Mouse (Mus musculus): ENCODE measurements around the gene Pcbp2.
A peak's percentile ranks its signal among the peaks of the same experiment; 100 is the strongest.

Gene Pcbp2

DNA sequence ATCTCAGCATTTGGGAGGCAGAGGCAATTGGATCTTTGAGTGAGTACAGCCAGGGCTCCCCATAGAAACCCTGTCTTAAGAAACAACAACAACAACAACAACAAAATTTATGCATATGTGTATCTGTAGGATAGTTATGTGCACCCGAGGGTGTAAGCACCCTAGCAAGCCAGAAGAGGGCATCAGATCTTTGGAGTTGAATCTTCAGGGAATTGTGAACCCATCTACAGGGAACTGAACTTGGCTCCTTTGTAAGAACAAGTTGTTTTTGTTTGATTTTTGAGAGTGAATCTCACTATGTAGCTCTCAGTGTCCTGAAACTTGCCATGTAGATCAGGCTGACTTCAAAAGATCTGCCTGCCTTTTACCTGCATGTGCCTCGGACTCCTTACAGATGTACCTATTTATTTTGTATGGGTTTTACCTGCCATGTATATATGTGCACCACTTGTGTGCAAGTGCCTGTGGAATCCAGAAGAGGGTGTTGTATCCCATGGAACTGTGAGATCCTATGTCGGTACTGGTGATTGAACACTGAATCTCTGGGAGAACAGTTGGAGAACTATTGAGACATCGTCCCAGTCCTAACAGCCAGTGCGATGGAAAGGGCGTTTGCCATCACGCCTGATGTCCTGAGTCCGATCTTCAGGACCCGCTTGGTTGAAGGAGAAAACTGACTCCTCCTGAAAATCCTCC lies 1.5 kb upstream of the Pcbp2 start:
- DNase-seq, result no peak

DNA sequence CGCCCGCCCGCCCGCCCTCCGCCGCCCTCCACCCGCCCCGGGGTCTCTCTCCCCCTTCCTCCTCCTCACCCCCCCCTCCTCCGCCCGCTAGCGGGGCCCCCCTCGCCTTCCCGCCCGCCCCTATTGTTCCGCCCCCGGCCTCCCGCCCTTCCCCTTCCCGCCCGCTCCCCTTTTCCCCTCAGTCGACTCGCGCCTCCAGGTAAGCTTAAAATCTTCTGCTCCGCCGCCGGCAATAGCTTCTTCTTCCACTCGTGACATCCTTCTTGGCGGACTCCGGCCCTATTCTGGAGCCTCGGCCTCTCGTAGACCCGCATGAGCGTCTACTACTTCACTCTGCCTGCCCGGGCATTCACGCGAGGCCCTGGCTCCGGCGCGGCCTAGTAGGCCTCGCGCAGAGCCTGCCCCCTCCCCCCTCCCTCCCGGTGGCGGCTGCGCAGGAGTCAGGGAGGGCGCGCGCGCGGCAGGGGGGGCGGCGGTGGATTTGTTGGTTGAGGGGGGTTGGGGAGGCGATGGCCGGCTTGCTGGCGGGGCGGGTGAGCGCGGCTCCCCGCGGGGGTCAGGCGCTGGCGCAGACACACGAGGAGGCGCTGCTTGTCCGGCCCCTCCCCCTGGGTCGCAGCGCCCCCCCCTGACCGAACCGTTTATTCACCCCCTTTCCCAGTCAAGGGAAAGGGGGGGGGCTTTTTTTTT lies 411 bp downstream of the Pcbp2 start:
- DNase-seq, result peak; percentile 92

DNA sequence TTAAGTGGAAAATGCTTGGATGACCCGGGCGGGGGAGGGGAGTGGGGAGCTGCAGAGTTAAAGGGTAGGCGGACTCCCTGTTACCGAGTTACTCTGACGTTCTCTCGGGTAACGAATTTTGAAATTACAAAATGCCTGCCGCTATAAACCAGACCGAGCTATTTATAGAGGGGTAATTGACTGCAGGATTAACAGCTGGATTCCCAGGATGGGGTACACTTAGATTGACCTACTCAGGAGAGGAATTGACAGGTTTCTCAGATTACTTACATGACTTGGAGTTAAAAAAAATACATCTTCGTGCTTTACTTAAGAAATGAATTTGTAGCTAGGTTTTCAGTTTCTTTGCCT lies 931 bp downstream of the Pcbp2 start:
- no peak for DNase-seq

DNA sequence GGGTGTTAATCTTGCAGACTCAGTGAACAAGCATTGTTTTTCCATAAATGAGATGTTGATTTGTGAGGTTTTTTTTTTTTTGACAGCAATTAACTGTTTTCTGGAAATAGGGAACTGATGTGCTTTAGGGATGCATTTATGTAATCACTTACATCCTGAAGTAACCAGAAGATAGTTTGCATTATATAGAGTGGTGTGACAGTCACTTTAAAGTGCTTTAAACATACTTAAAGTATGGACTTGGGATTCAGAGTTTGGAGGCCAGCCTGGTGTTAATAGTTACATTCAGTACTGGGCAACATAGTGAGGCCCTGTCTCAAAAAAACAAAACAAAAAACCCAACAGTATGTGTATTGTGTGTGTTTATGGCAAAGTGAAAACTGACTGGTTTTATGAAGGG lies 1.4 kb downstream of the Pcbp2 start:
- DNase-seq, result no peak

DNA sequence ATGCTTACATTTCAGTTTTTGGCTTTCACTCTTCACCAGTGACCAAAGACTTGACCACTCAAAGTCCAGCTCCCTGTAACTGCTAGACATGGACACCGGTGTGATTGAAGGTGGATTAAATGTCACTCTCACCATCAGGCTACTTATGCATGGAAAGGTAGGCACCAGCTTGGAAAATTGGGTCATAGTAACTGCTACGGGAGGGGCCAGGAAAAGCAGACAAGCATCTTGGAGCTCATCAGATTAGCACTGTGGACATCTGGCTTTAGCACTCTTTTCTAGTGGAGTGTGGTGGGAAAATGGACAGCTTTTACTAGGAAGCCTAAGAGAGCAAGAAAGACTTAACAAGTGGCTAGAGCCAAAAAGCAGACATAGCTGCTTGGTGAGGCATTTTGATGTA lies 2.9 kb downstream of the Pcbp2 start:
- DNase-seq, result no peak

DNA sequence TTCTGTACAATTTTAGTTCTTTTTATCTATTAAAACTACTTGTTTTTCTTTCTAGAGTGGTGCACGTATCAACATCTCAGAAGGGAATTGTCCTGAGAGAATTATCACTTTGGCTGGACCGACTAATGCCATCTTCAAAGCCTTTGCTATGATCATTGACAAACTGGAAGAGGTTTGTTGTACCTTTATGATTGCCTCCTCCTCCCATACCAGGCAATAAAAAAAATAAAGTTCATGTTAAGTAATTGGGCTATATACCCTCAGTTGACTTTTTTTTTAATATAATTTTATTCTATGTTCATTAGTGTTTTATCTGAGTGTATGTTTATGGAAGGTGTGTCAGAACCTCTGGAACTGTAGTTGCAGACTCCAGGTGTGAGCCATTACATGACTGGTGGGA lies 4.2 kb downstream of the Pcbp2 start:
- DNase-seq, result no peak

DNA sequence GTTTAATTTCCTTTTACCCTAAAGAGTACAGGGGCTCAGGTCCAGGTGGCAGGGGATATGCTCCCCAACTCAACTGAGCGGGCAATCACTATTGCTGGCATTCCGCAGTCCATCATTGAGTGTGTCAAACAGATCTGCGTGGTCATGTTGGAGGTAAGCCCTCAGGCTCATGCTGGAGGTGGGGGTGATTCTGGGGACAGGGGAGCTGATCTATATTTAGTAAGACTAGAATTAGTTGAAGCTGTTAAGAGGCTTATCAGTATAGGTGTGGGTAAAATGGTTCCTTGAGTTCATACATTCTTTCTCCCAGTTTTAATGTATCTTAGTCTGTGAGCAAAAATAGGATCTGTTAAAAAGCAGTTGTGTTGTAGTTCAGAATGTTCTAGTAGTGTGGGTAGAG lies 12.8 kb downstream of the Pcbp2 start:
- DNase-seq, result no peak

DNA sequence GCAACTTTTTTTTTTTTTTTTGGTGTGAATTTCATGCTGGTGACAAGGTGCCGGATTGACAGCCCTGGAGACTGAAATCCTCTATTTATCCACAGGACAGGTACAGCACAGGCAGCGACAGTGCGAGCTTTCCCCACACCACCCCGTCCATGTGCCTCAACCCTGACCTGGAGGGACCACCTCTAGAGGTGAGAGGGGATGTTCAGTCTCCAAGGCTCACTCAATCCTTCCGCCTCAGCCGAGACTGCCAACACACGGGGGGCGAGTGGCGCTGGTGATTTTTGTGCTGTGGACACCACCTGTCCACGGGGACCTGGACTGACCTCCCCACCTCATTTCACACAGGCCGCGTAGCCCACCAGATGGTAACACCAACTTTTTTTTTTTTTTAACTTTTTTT lies 15.5 kb downstream of the Pcbp2 start:
- DNase-seq, result no peak

DNA sequence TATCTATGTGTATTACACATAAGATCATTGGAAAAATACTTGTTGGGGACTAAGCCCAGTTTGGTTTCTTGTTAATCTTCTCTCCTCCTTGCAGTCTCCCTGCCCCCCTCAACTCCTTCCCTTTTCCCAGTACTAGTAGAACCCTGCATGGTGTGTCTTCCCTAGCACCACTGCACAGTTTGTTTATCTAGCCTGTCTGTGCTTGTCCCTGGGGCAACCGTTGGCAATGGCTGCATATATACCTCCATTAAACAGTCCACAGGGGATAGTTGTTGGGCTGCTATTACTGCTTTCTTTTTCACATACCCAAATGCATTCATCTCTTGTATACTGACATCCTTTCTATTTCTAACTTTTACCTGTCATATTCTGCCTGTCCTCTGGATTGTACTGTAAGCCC lies 17.3 kb downstream of the Pcbp2 start:
- DNase-seq, result no peak

DNA sequence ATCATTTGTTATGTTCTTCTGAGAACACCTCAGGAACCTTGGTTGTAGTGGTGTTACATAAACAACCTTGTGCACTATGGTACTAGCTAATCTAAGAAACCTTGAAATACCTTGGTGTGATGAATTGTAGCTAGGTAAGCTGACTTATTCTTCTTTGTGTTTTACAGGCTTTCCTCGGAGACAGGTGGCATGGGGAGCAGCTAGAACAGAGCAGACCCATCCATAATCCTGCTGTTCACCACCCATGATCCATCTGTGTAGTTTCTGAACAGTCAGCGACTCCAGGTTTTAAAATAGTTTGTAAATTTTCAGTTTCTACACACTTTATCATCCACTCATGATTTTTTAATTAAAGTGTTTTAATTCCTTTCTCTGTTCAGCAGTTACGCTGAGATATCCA lies 28.0 kb downstream of the Pcbp2 start:
- no peak for DNase-seq

DNA sequence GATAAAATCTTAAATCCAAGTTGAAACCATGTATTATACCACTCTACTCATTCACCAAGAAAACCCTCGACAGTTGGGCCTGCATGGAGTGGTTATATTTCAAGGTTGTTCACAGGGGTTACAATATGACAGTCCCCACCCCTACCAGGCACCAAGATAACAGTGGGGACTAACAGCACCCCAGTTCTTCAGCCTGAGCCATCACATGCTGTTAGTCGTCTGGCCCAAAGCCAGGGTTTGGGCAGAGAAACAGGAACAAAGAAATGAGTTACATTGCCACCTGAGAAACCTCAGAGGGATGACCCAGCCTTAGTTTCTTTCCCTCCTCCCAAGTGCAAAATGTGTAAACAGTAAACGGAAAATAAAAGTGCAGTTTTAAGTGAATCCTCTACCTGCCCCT lies 29.0 kb downstream of the Pcbp2 start:
- DNase-seq, result no peak

DNA sequence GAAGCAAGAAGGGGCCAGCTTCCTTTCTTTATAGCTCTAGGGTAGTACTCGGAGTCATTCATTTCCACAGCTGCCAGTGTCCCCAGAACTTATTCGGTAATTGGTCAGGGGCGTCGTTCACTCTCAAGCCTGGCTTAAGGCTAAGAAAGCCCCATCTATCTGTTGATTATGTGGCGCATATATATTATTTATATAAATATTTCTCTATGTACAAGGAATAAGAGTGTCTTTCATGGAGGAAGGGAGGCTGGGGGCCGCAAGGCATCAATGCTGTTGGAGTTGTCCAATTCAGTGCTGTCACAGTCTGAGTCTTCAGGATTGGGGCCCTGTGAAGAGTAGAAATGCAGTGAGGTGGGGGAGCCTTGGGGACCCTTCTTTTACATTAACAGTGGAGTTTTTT lies 29.5 kb downstream of the Pcbp2 start:
- no peak for DNase-seq

DNA sequence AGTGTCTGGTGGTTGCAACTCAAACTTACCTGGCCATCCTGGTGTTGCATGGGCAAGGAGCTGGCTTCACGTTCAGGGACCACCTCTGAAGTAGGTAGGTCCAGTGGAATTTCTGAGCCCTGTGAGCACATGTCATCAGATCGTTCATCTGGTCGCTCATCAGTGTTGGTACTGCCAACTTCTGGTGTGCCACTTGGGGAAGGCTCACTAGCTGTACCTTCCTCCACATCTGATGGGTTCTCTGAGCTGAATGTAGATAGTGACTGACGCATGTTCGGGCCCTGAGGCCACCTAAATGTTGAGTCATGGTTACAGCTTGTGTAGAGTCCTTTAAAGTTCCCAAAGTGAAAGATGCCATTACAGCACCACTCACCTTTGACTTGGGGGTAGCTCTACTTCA lies 30.1 kb downstream of the Pcbp2 start:
- no peak for DNase-seq

DNA sequence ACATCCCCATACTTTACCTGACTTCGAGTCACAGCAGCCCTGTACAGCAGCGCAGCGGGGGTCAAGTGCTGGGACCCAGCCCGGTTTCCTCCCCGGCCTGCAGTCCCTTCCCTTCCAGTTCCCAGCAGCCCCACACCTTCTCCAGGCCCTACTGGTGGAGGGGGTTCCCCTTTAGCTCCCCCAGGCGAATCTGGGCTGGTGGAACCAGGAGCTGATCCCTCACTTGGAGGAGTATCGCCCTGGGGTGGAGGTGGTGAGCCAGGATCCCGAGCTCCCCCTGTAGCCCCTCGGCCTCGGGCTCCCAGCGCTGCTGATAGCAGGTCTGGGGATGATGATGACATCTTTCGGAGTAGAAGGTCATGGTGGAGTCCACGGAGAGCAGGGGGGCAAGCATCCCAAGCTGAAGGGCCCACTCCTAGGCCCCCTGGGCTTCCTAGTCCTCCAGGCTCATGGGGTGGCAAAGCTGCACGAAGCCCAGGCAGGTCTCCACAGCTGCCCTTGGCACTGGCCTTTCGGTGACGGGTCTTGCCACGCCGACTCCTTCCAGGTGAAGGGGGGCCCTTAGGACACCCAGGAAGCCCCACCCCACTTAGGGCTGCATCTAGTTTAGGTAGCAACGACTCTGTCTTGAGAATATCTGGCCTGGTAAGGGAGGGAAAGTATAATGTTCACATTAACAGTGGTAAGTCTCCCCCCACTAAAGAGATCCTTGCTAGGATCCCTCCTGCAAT lies 30.9 kb downstream of the Pcbp2 start:
- DNase-seq, result no peak

DNA sequence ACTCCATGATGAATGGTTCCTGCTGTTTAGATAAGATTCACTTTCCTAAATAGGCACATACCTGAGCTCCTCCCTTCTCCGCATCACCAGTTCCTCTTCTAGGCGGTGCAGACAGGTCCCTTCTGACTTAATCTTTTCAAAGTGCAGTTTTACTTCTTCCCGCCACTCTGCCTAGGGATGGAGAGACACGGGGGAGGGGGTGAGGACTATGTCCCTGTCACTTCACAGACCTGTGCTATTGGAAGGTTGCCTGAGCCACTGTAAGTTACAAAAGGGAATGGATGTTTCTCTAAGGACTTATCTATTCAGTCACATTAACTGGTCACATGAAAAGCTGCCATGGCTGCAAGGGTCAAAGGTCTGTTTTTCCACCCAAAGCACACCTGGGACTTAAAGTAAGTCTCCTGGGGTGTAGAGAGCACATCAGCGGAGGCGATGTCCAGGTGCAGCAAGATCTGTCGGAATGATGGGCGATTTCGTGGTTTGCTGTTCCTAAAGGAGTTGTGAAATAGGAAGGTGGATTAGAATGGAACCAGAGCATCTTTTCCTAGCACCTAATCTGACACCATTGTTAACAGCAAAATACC lies 32.0 kb downstream of the Pcbp2 start:
- DNase-seq, result no peak

DNA sequence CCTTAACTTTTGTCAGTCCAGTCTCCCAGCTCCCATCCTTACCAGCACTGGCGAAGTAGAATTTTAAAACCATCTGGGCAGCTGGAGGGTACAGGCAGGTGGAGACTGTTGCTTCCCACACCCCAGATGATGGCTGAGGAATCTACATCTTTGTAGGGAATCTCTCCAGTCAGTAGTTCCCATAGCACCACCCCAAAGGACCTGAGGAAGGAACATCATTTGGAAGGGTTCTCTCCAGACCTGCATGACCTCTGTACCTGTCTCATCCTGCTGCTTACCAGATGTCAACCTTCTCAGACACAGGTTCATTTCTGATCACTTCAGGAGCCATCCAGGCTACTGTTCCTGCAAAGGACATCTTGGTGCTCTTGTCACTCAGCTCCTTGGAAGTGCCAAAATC lies 33.1 kb downstream of the Pcbp2 start, which contains the start of gene Gm10337:
Gene Gm10337 (plus strand): TSS at position 276 of the 400 bp plus-strand sequence.
- DNase-seq, result no peak

DNA sequence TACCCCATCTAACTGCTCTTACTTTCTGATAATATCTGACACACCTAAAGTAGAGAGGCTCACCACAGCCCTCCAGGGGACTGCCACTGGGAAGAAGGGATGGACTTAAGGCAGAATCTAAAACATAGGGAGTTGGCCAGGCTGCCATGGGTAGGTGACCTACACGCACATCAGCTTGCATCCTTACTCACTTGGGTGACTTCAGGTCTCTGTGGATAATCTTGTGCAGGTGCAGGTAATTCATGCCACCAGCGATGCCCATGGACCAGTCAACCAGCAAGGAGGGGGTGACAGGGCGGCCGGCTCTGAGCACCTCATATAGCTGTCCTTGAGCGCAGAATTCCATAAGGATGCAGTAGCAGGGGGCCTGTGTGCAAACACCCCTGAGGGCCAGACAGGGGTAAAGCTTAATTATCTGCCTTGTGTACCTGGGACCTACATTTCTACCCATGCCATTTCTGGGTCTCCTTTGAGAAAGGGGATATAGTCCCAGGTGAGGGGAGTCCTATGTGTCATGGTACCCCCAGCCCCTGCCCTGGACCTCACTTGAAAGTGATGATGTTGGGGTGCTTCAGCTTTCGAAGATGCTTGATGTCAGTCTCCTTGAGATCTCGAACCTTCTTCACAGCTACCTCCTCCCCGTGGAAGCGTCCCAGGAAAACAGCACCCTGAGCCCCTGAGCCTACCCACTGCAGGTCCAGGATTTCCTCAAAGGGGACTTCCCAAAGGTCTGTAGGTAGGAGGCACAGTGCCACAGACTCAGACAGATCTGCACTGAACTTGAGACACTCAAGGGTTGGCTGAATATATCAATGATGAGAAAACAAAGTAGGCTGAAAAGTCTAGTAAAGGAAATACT lies 33.8 kb downstream of the Pcbp2 start:
- no peak for DNase-seq

DNA sequence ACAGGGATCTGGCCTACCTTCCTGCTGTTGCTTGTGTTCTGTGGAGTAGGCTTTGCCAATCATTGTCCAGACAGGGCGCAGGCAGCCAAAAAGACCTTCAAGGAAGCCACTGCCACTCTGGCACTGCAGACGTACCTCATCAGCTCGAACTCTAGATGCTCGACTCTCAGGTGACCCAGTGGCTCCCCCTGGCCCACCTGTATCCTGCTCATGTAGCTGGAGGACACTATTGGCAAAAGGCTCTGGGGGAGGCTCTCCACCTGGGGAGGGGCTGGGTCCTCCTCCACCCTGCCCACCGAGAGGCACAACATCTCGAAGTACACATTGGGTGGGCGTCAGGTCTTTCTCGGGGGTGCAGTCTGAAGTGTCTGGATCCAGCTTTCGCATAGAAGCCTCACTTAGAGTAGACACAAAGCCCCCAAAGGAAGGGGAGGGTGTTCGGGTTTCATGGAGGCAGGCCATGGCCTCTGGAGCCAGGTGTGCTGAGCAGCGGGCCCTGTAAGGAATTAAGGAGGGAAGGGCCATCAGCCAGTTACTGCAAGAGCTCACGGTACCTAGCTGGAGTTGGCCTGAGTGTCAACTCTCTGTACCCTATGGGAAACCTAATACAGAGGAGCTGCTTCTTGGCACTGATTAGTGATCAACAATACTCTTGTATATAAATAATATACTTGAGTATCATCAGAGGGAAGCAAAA lies 34.9 kb downstream of the Pcbp2 start:
- DNase-seq, result no peak

DNA sequence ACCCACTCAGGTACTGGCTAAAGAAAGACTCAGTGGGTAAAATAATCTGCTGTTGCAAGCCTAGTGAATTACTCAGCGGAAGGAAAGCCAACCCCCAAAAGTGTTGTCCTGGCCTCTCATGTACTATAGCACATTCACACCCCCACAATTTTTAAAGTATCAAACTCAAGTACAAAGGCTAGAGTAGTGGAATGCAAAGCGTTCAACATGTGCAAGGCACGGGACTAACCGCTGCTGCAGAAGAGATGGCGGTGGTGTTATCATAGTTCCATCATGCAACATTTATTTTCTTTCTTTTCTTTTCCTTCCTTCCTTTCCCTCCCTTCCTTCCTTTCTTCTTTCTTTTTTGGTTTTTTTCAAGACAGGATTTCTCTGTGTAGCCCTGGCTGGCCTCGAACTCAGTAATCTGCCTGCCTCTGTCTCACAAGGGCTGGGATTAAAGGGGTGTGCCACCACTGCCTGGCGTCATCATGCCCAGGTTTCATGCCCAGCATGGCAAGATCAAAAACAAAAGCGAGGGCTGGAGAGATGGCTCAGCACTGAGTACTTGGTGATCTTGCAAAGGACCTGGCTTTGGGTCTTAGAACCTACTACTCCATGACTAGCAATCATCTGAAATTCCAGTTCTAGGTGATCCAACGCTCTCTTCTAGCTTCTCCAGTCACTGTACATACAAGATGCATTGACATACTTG lies 35.6 kb downstream of the Pcbp2 start:
- no peak for DNase-seq

DNA sequence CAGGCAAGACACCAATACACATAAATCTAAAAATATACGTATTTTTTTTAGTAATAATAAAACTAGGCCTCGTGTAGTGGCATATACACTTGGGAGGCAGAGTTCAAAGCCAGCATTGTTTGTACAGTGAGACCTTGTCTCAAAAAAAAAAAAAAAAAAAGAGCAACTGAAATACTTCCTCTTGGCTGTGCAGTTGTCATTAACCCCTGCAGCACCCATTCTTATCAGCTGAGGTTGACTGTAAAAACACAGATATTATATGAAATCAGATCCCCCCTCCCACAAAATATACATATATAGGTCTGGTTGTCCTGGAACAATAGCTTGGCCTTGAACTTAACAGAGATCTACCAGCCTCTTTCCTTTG lies 36.1 kb downstream of the Pcbp2 start:
- DNase-seq, result no peak

DNA sequence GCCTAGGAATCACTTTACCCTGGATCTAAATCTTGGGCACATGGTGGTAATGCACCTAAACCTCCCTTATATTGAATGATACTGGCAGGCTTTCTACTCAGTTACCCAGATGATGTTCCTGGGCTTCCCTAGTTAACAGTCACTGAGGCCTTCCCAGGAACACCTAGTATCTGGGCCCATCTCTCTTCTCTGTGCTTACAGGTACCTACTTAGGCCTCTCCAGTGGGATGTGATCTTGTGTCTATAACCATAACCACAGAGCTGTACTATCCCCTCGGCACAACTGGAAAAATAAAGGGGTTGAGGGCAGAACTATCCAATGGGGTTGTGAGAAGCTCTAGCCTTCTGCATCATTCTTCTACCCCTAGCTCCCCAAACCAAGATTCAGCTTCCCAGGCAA lies 36.5 kb downstream of the Pcbp2 start:
- no peak for DNase-seq

DNA sequence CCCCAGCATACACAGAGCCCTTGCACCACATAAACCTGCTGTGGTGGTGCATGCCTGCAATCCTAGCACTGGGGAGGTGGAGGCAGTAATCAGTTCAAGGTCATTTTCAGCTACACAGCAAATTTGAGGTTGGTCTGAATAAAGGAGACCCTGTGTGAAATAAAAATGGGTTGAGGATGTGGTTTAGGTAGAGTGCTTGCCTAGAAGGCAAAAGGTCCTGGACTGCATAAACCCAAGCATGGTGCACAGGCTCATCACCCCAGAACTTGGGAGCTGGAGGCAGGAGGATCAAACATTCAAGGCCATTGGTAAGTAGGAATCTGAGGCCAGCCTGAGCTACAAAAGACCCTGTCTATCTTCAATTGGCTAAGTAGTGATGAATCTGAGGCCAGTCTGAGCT lies 37.2 kb downstream of the Pcbp2 start:
- no peak for DNase-seq
